Mouse (Mus musculus) lung, embryonic 14.5 days (tissue): ENCODE data around the gene Dnase2b. TPM values are rescaled to one million over a fixed set of nuclear protein-coding genes. Genes with fewer than 3 reads are reported as not detected.

Source experiments
- ATAC-seq: fragments of 200-750 bp; cut with Nextera tagmentation; 2 replicates; pipeline ENCODE4 v1.8.0; 2017; ENCODE audit warnings: mild to moderate bottlenecking, moderate TSS enrichment, moderate library complexity; ENCODE audit not compliant: insufficient read depth
- DNase-seq: peaks from one replicate; pipeline ENCODE4 v3.0.0-alpha.2; 2015
- H3K27ac ChIP-seq: fragments of 300-500 bp; sonication (generic); 2 replicates; pipeline ENCODE4 v1.5.1; 2014; ENCODE audit warnings: low read depth, mild to moderate bottlenecking, moderate library complexity
- H3K27me3 ChIP-seq: fragments of 300-500 bp; sonication (generic); 2 replicates; pipeline ENCODE4 v1.6.1; 2014; ENCODE audit warnings: low read length, control low read depth; ENCODE audit not compliant: insufficient read depth
- H3K36me3 ChIP-seq: fragments of 300-500 bp; sonication (generic); 2 replicates; pipeline ENCODE4 v1.6.1; 2014; ENCODE audit warnings: control low read depth; ENCODE audit not compliant: insufficient read depth
- H3K4me1 ChIP-seq: fragments of 300-500 bp; sonication (generic); 2 replicates; pipeline ENCODE4 v1.6.1; 2014; ENCODE audit warnings: antibody characterized with exemption, control low read depth; ENCODE audit not compliant: insufficient read depth
- H3K4me2 ChIP-seq: fragments of 300-500 bp; sonication (generic); 2 replicates; pipeline ENCODE4 v1.6.1; 2014; ENCODE audit warnings: mild to moderate bottlenecking
- H3K4me3 ChIP-seq: fragments of 300-500 bp; sonication (generic); 2 replicates; pipeline ENCODE4 v1.5.1; 2014; ENCODE audit warnings: low read depth, low read length
- H3K9ac ChIP-seq: fragments of 300-500 bp; sonication (generic); 2 replicates; pipeline ENCODE4 v1.6.1; 2014
- H3K9me3 ChIP-seq: fragments of 300-500 bp; sonication (generic); 2 replicates; pipeline ENCODE4 v1.6.1; 2016; ENCODE audit warnings: low read depth, low read length, control low read depth
- CTCF ChIP-seq: IDR thresholded peaks from 2 replicates; pipeline ENCODE4 v1.5.1; 2016; ENCODE audit warnings: antibody characterized with exemption, low read depth
- WGBS: fragments of 180-500 bp; shearing (Covaris S2); extraction: QIAGEN DNeasy Blood & Tissue Kit; methylation state at CpG from one replicate; pipeline ENCODE4 v1.1.7; 2014; 5-methylcytosine and 5-hydroxymethylcytosine counted together
- polyA plus RNA-seq: library from polyadenylated mRNA; unstranded; fragments of >200 nt; fragmentation: Nextera tagmentation; extraction: Ambion mirVana; gene quantifications from 2 replicates; pipeline ENCODE4 v1.2.1, GENCODE M21; 2014

Dnase2b gene
- polyA plus RNA-seq, 1 experiment from 2014 or later, result not detected

- H3K27me3 ChIP-seq, result no peaks in the 10 kb centered on the region
- no peak for ATAC-seq
- DNase-seq, result no peak
- H3K4me1 ChIP-seq, result no peaks in the 10 kb centered on the region
- H3K9me3 ChIP-seq, result no peaks in the 10 kb centered on the region
- no peaks in the 10 kb centered on the region for H3K36me3 ChIP-seq
- no peak overlapping the region for H3K27ac ChIP-seq
- H3K9ac ChIP-seq, result no peak overlapping the region
- 61% methylated on average over 4 of the region's 4 CpGs for WGBS
- no peak for TF ChIP-seq CTCF
- H3K4me2 ChIP-seq, result no peak overlapping the region
- no peak overlapping the region for H3K4me3 ChIP-seq
These were observed 3.6 kb downstream of the Dnase2b start for GRCm38 (mm10) chr3:146611821-146612220.

- Histone ChIP-seq H3K36me3 (no peaks in the 10 kb centered on the region), H3K27ac (no peak overlapping the region), H3K4me1 (no peaks in the 10 kb centered on the region), H3K27me3 (no peaks in the 10 kb centered on the region), H3K4me3 (no peak overlapping the region), H3K9ac (no peak overlapping the region), H3K4me2 (no peak overlapping the region), H3K9me3 (no peaks in the 10 kb centered on the region)
- TF ChIP-seq CTCF, result no peak
- 80% methylated on average over 4 of the region's 4 CpGs for WGBS
- no peak for ATAC-seq
- no peak for DNase-seq
These were observed 4.1 kb downstream of the Dnase2b start for GRCm38 (mm10) chr3:146611261-146611660.

- TF ChIP-seq CTCF, result no peak
- WGBS, result 74% methylated on average over 10 of the region's 10 CpGs
- Histone ChIP-seq H3K9me3 (no peaks in the 10 kb centered on the region), H3K4me2 (no peak overlapping the region), H3K36me3 (no peaks in the 10 kb centered on the region), H3K9ac (no peak overlapping the region), H3K4me3 (no peak overlapping the region), H3K27ac (no peak overlapping the region), H3K27me3 (no peaks in the 10 kb centered on the region), H3K4me1 (no peaks in the 10 kb centered on the region)
- ATAC-seq, result no peak
- DNase-seq, result no peak
These were observed 5.1 kb downstream of the Dnase2b start for GRCm38 (mm10) chr3:146610322-146610721.

GRCm38 (mm10) chr3:146607368-146607767 is 8.0 kb downstream of the Dnase2b start:
- no peaks in the 10 kb centered on the region for H3K36me3 ChIP-seq
- H3K4me2 ChIP-seq, result no peak overlapping the region
- H3K27me3 ChIP-seq, result no peaks in the 10 kb centered on the region
- ATAC-seq (no peak), DNase-seq (no peak)
- H3K4me3 ChIP-seq, result no peak overlapping the region
- H3K9me3 ChIP-seq, result no peaks in the 10 kb centered on the region
- H3K27ac ChIP-seq, result no peak overlapping the region
- no peaks in the 10 kb centered on the region for H3K4me1 ChIP-seq
- no peak overlapping the region for H3K9ac ChIP-seq
- WGBS, result 20% methylated on average over 1 of the region's 1 CpGs
- TF ChIP-seq CTCF, result no peak

- 67% methylated on average over 9 of the region's 9 CpGs for WGBS
- Histone ChIP-seq H3K27ac (no peak overlapping the region), H3K4me3 (no peak overlapping the region), H3K9me3 (no peaks in the 10 kb centered on the region), H3K36me3 (no peaks in the 10 kb centered on the region), H3K9ac (no peak overlapping the region), H3K27me3 (no peaks in the 10 kb centered on the region), H3K4me1 (no peaks in the 10 kb centered on the region), H3K4me2 (no peak overlapping the region)
- ATAC-seq (no peak), DNase-seq (no peak)
- no peak for TF ChIP-seq CTCF
These were observed 10.7 kb downstream of the Dnase2b start for GRCm38 (mm10) chr3:146604647-146605046.

GRCm38 (mm10) chr3:146602531-146602930 is 12.9 kb downstream of the Dnase2b start:
- Histone ChIP-seq H3K27me3 (no peaks in the 10 kb centered on the region), H3K9me3 (no peaks in the 10 kb centered on the region), H3K4me2 (no peak overlapping the region), H3K9ac (no peak overlapping the region), H3K4me1 (no peaks in the 10 kb centered on the region), H3K36me3 (no peaks in the 10 kb centered on the region), H3K4me3 (no peak overlapping the region), H3K27ac (no peak overlapping the region)
- no peak for DNase-seq
- ATAC-seq, result no peak
- no peak for TF ChIP-seq CTCF
- WGBS, result 68% methylated on average over 3 of the region's 3 CpGs

- H3K4me3 ChIP-seq, result no peak overlapping the region
- no peaks in the 10 kb centered on the region for H3K27me3 ChIP-seq
- DNase-seq, result no peak
- no peaks in the 10 kb centered on the region for H3K36me3 ChIP-seq
- WGBS, result 57% methylated on average over 2 of the region's 2 CpGs
- no peaks in the 10 kb centered on the region for H3K9me3 ChIP-seq
- no peaks in the 10 kb centered on the region for H3K4me1 ChIP-seq
- no peak overlapping the region for H3K9ac ChIP-seq
- H3K4me2 ChIP-seq, result no peak overlapping the region
- ATAC-seq, result no peak
- no peak overlapping the region for H3K27ac ChIP-seq
- TF ChIP-seq CTCF, result no peak
These were observed 14.2 kb downstream of the Dnase2b start for GRCm38 (mm10) chr3:146601205-146601604.
